Mouse (Mus musculus) layer of hippocampus, postnatal 25 days (tissue): ENCODE data around the gene Ces1b. TPM values are rescaled to one million over a fixed set of nuclear protein-coding genes. Genes with fewer than 3 reads are reported as not detected.

Experiments used
- DNase-seq, 2 experiments: peaks; one replicate each; pipeline ENCODE4 v3.0.0; 2022; ENCODE audit warnings: mixed read lengths in 2 of 2, low spot score in 1 of 2; ENCODE audit errors: extremely low spot score in 1 of 2
- total RNA-seq, 2 experiments: library from RNA; stranded (reverse); gene quantifications; 2 replicates each; pipeline ENCODE4 v1.2.3; 2021

The Ces1b gene
- total RNA-seq, 2 experiments from 2014 or later = not detected

DNA sequence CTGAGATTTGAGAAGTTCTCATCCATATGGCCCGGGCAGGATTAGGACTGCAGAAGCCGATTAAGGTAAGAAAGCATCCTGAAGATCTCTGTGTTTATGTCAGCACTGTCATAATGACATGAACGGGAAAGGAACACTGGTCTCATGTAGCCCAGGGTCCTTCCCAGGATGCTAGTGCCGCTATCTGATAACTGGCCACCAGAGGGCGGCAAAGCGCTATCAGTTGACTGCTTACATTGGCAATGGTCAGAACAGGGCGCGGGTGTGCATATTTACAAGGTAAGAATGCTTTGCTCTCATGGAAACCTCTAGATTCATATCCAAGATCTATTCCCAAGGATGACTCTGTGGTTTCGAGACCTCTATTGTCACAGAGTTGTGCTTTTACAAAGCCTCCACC, 68.4 kb downstream of the Ces1b start:
- DNase-seq = peak; percentile 83 to 98

DNA sequence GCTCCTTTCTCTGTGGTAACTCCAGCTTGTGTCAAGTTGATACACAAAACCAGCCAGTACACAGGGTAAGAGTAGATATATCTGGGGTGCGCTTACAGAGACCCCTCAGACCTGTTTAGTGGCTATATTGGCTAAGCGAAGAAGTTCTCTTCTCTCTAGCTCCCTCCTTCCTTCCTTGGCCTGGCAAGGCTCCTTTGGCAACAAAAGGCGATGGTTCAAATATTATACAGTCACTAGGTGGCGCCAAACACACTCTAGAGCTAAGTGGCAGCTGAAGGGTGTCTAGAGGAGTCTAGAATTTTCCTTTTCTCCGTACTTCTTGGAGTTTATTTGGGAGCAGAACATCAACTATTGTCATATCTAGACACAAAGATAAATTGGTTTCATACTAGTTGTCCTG, 69.5 kb downstream of the Ces1b start:
- peak in 1 of 2 experiments; percentile 39 for DNase-seq

Other genes starting within 250 kb of the Ces1b start
- gene Lpcat2, start 224.7 kb downstream of the Ces1b start, total RNA-seq = 10 to 100 TPM in 1 of 2 experiments, 1 to 10 TPM in 1; 9.7 to 12.3 TPM
- 1 to 10 TPM in 1 of 2 experiments, under 1 TPM in 1; 0.54 to 1.1 TPM for gene Capns2, start 178.6 kb downstream of the Ces1b start, total RNA-seq
- gene Slc6a2, start 119.9 kb downstream of the Ces1b start, total RNA-seq = under 1 TPM; 0.07 to 0.16 TPM
- not detected for gene Ces1a, start 31.8 kb downstream of the Ces1b start, total RNA-seq
- gene Ces1c, start 51.3 kb upstream of the Ces1b start, total RNA-seq = not detected
- gene Ces1d, start 117.8 kb upstream of the Ces1b start, total RNA-seq = under 1 TPM in 1 of 2 experiments, not detected in 1; 0.42 TPM
- gene Ces1e, start 149.6 kb upstream of the Ces1b start, total RNA-seq = not detected
- not detected for gene Ces1f, start 199.7 kb upstream of the Ces1b start, total RNA-seq